Comparison of ENCODE assay signal across 15 mouse cellular contexts in the genomic region with DNA sequence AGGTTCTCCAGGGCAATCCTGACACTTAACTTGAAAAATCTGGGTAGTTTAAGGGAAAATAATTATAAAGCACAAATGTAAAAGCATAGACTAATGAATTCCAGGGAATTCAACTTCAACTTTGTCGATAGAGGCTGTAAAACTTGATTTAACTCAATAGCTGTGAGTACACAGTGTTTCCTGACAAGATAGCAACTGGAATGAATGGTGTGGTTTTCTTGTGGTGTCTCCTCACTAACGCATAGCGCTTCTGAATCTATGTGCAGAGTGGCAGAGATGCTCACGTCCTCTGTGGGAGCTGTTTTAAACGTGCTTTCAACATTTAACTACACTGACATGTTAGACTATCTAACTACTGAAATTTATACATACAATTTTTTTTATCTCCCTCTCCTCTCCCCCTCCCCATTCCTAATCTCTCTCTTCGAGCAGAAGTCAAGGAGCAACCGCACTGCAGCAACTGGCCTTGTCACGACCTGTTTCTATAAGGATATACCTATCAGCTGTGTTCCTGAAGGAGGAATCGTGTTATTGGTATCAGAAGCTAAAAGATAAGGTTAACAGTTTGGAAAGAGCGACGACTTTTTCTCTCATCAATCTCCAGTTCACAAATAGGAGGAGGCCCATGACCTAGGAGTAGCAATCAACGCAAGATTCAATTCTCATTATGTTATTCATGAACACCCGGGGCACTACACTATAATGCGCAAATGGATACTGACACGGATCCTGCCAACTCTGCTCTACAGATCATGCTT. TPM values are rescaled to one million over a fixed set of nuclear protein-coding genes. Genes with fewer than 3 reads are reported as not detected.
A peak's percentile ranks its signal among the peaks of the same experiment; 100 is the strongest.
DNase-seq lines count a peak whose midpoint lies in the region; ATAC-seq and TF ChIP-seq lines count a peak whose summit lies in the region.
"Had no signal": no experiment of that assay in that cellular context is flagged by ENCODE, and none has a peak within 500 bp of the region (broad histone marks: within the 10 kb centered on the region; RNA-seq: fewer than 3 reads in every experiment).

No protein-coding gene starts in this region.

- no peak overlapping the region for H3ac ChIP-seq in myocyte (ENCODE audit: control insufficient read depth, insufficient read length)

- intact Hi-C loops in heart, postnatal 10 days (cut with DNase I), result loop anchor here (10.0 kb wide), 1 partner anchor 270 kb away; no protein-coding TSS in a partner anchor

- WGBS in heart, embryonic 13.5 days, result 41% methylated on average over 15 of the region's 15 CpGs
- 50% methylated on average over 15 of the region's 15 CpGs for WGBS in lung, embryonic 14.5 days
- WGBS in embryonic facial prominence, embryonic 12.5 days, result 73% methylated on average over 15 of the region's 15 CpGs

- no peak for ATAC-seq in heart, embryonic 13.5 days (ENCODE audit: extremely low read depth, insufficient number of reproducible peaks, low FRiP score, low TSS enrichment)
- ATAC-seq in lung, embryonic 14.5 days (ENCODE audit: insufficient read depth), result no peak
- no peak for ATAC-seq in embryonic facial prominence, embryonic 12.5 days (ENCODE audit: insufficient number of reproducible peaks, insufficient read depth, low FRiP score, low TSS enrichment)
- ATAC-seq: activated CD4-positive, CD25-positive, alpha-beta regulatory T cell, adult 4 months; inflammation-experienced regulatory T-cells, adult 6 months had no signal

- H3K4me3 ChIP-seq in heart, embryonic 13.5 days, result no peak overlapping the region
- peak overlapping the region; percentile 17 for H3K4me3 ChIP-seq in lung, embryonic 14.5 days (ENCODE audit: low read depth, low read length)
- H3K4me3 ChIP-seq in embryonic facial prominence, embryonic 12.5 days, result peak overlapping the region; percentile 10; the same call in 1 of the 2 replicates
- peak overlapping the region; percentile 13 for H3K4me3 ChIP-seq in myocyte
- H3K4me3 ChIP-seq: forebrain, embryonic 12.5 days had no signal

- no peak for TF ChIP-seq POLR2A in myocyte (IDR thresholded peaks at IDR 0.05; ENCODE audit: insufficient read length, low read depth)

- H3K9ac ChIP-seq in heart, embryonic 13.5 days, result no peak overlapping the region
- no peak overlapping the region for H3K9ac ChIP-seq in lung, embryonic 14.5 days
- H3K9ac ChIP-seq in embryonic facial prominence, embryonic 12.5 days, result no peak overlapping the region
- H3K9ac ChIP-seq: forebrain, embryonic 12.5 days had no signal

- no peaks in the 10 kb centered on the region for H3K79me2 ChIP-seq in myocyte (ENCODE audit: control insufficient read depth, insufficient read depth)

- no peak for DNase-seq in heart, postnatal 10 days
- DNase-seq in lung, embryonic 14.5 days, result peak; percentile 14
- DNase-seq in lung, postnatal 36 days, result no peak
- DNase-seq in thymus, postnatal 0 days (ENCODE audit: low spot score), result no peak
- DNase-seq in MN1 (ENCODE audit: low spot score), result no peak
- DNase-seq: B cell, adult 2 months; cerebellum, adult 18-20 months; thymus, postnatal 4 days had no signal

- no peaks in the 10 kb centered on the region for H3K27me3 ChIP-seq in heart, embryonic 13.5 days (replicated peaks)
- H3K27me3 ChIP-seq in lung, embryonic 14.5 days (ENCODE audit: insufficient read depth, low read length), result no peaks in the 10 kb centered on the region
- H3K27me3 ChIP-seq in embryonic facial prominence, embryonic 12.5 days, result no peaks in the 10 kb centered on the region
- no peaks in the 10 kb centered on the region for H3K27me3 ChIP-seq in myocyte (ENCODE audit: control insufficient read depth, insufficient read depth, insufficient read length)
- H3K27me3 ChIP-seq: forebrain, embryonic 12.5 days had no signal

- H3K36me3 ChIP-seq in heart, embryonic 13.5 days, result no peaks in the 10 kb centered on the region
- no peaks in the 10 kb centered on the region for H3K36me3 ChIP-seq in lung, embryonic 14.5 days (ENCODE audit: insufficient read depth)
- H3K36me3 ChIP-seq in embryonic facial prominence, embryonic 12.5 days, result no peaks in the 10 kb centered on the region
- H3K36me3 ChIP-seq in myocyte (ENCODE audit: control insufficient read depth, insufficient read depth), result no peaks in the 10 kb centered on the region
- H3K36me3 ChIP-seq: forebrain, embryonic 12.5 days; G1E had no signal

- H3K27ac ChIP-seq in heart, embryonic 13.5 days (replicated peaks), result no peak overlapping the region
- peak overlapping the region; percentile 47; the same call in 1 of the 2 replicates for H3K27ac ChIP-seq in lung, embryonic 14.5 days (ENCODE audit: low read depth)
- H3K27ac ChIP-seq in embryonic facial prominence, embryonic 12.5 days, result 0 out of 2 replicates have a peak overlapping the region, but pooled peaks have one; percentile 50
- H3K27ac ChIP-seq: forebrain, embryonic 12.5 days had no signal

- no peak for TF ChIP-seq CTCF in lung, embryonic 14.5 days (IDR thresholded peaks at IDR 0.05; ENCODE audit: low read depth)

- H3K4me2 ChIP-seq in heart, embryonic 13.5 days, result peak overlapping the region; percentile 29
- peak overlapping the region; percentile 48 for H3K4me2 ChIP-seq in lung, embryonic 14.5 days
- H3K4me2 ChIP-seq in embryonic facial prominence, embryonic 12.5 days (replicated peaks), result peak overlapping the region; percentile 40
- H3K4me2 ChIP-seq in myocyte (ENCODE audit: low read depth), result peak overlapping the region; percentile 71

- peaks cover 47% of the 10 kb centered on the region for H3K4me1 ChIP-seq in heart, embryonic 13.5 days
- H3K4me1 ChIP-seq in lung, embryonic 14.5 days (ENCODE audit: insufficient read depth), result peaks cover 5% of the 10 kb centered on the region
- peaks cover 13% of the 10 kb centered on the region; the same call in 1 of the 2 replicates for H3K4me1 ChIP-seq in embryonic facial prominence, embryonic 12.5 days

- no peaks in the 10 kb centered on the region for H3K9me3 ChIP-seq in heart, embryonic 13.5 days
- no peaks in the 10 kb centered on the region for H3K9me3 ChIP-seq in lung, embryonic 14.5 days (ENCODE audit: low read depth, low read length)
- H3K9me3 ChIP-seq in embryonic facial prominence, embryonic 12.5 days, result no peaks in the 10 kb centered on the region
- H3K9me3 ChIP-seq: forebrain, embryonic 12.5 days; G1E had no signal

TF ChIP-seq in myocyte, 11 proteins besides CTCF, POLR2A, EP300 and RAD21:
- TF ChIP-seq REST (IDR thresholded peaks at IDR 0.05; ENCODE audit: insufficient read depth, insufficient read length) (no peak), MAX (IDR thresholded peaks at IDR 0.05; ENCODE audit: low read depth) (no peak), USF1 (IDR thresholded peaks at IDR 0.05; ENCODE audit: low read depth) (no peak), MYOG (IDR thresholded peaks at IDR 0.05; ENCODE audit: control insufficient read depth in 1 of 3, insufficient read depth in 1 of 3, insufficient read length in 2 of 3, low read depth in 2 of 3) (no peak), POLR2AphosphoS2 (IDR thresholded peaks at IDR 0.05; ENCODE audit: insufficient read length, low read depth) (no peak), TCF12 (IDR thresholded peaks at IDR 0.05; ENCODE audit: insufficient read depth, poor library complexity, severe bottlenecking) (no peak), TCF3 (IDR thresholded peaks at IDR 0.05; ENCODE audit: insufficient read length, low read depth) (no peak), E2F4 (IDR thresholded peaks at IDR 0.05; ENCODE audit: insufficient read depth) (no peak), SRF (IDR thresholded peaks at IDR 0.05; ENCODE audit: control insufficient read depth, insufficient read length, low read depth) (no peak), CEBPB (IDR thresholded peaks at IDR 0.05; ENCODE audit: insufficient read depth, poor library complexity, severe bottlenecking) (no peak), MYOD1 (IDR thresholded peaks at IDR 0.05; ENCODE audit: control insufficient read depth in 1 of 3, insufficient read length in 2 of 3, low read depth in 2 of 3) (no peak)
TF ChIP-seq in myocyte: peak in this region for 0.

RNA-seq across cellular contexts. Expression of gene Fgf7, which starts 0.7 kb away (rescaled TPM):
- polyA plus RNA-seq in heart, embryonic 13.5 days (2015; fragmentation: Nextera tagmentation; extraction: Ambion mirVana), result 0.60 and 0.76 TPM in 2 replicates
- under 1 TPM; 0.64 to 0.81 TPM for total RNA-seq in heart, postnatal 10 days (2021)
- polyA plus RNA-seq in lung, embryonic 14.5 days (2014; fragmentation: Nextera tagmentation; extraction: Ambion mirVana), result 5.7 and 6.3 TPM in 2 replicates
- 6.4 and 6.8 TPM in 2 replicates for polyA plus RNA-seq in embryonic facial prominence, embryonic 12.5 days (2016; fragmentation: Nextera tagmentation; extraction: Ambion mirVana)
- polyA plus RNA-seq in myocyte (2012; fragmentation: generic; extraction: Trizol), result 2.4 TPM
- polyA plus RNA-seq in thymus, postnatal 0 days (2015; fragmentation: Nextera tagmentation; extraction: Ambion mirVana), result 0.49 and 0.79 TPM in 2 replicates
- polyA plus RNA-seq: G1E; inflammation-experienced regulatory T-cells, adult 6 months had no signal
